Mouse (Mus musculus) spleen, adult 18-20 months (tissue): ENCODE measurements around the gene Dnajb13.
"Not testable (repeated sequence)": the region's sequence is repeated elsewhere in the genome, so short reads cannot be mapped to it uniquely, and the experiment has no call there.

Source experiments
- DNase-seq, 2 experiments: peaks; one replicate each; pipeline ENCODE4 v3.0.0; 2022; ENCODE audit warnings: mixed read lengths in 2 of 2

Gene Dnajb13

DNA sequence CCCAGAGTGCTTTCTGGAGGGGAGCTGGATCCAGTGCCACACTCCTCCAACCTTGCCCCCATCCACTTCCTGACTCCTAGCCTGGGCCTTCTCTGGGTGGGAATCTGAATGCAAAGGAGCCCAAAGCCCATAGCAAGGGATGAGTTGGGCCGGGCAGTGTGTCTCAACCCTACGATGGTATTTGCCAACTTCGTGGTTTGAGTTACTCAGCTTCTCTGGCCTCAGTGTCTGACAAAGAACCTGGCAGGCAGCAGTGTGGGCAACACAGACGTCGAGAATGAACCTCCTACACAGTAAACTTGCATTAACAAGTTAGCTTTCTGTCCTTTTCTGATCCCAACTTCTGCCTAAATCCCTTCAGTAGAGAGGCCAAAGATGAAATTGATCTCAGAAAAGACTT lies 30.3 kb downstream of the Dnajb13 start:
- no peak for DNase-seq

DNA sequence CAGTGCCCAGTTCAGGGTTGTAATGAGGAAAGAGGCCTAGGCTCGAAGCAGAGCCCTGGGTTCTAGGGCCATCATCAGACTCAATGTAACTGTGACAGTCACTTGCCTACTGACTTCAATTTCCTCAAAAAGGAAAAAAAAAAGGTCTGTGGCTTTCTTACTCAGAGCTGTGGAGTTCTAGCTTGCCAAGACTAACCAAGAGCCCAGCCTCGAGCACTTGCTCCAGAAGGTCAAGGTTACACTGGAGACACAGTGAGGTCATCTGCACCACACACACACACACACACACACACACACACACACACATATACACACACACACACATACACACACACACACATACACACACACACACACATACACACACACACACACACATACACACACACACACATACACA lies 32.7 kb downstream of the Dnajb13 start:
- DNase-seq, result not testable (repeated sequence)

- no peak for DNase-seq
Measured at GRCm38 (mm10) chr7:100480175-100480574, 34.6 kb downstream of the Dnajb13 start.

DNA sequence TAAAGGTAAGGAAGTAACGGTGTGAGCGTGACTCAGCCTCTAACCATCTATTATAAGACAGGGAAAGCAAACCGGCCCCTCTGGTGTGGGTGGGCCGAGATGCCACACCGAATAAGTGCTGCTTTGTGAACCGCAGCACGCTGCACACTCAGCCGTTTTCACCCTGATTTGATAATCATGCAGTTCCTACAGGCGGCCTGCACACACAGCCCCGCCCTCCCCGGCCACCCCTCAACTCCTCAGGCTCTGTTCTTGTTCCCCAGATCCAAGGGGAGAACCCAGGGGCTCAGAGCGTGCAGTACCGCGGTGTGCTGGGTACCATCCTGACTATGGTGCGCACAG lies 35.0 kb downstream of the Dnajb13 start:
- no peak for DNase-seq

- no peak for DNase-seq
Measured at GRCm38 (mm10) chr7:100479100-100479822, 35.5 kb downstream of the Dnajb13 start.

DNA sequence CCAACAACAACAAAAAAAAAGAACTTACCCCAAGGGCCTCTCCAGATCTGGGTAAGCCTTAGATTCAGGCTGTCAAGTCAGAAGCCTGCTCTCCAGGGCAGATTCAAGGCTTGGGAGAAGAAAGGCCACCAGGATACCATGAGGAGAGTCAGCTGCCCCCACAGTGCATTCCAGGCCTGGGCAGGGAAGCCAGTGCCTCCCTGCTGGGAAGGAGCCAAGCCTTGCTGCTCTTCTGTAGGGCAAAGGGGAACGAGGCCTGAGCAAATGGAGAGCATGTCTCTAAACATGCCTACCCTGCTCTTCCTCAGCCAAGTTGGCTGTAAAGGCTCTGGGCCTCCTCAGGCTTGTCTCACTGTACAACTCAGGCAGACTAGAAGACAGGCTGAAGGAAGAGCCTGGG lies 40.1 kb downstream of the Dnajb13 start:
- no peak for DNase-seq

GRCm38 (mm10) chr7:100473846-100474454 lies 40.8 kb downstream of the Dnajb13 start:
- no peak for DNase-seq

DNA sequence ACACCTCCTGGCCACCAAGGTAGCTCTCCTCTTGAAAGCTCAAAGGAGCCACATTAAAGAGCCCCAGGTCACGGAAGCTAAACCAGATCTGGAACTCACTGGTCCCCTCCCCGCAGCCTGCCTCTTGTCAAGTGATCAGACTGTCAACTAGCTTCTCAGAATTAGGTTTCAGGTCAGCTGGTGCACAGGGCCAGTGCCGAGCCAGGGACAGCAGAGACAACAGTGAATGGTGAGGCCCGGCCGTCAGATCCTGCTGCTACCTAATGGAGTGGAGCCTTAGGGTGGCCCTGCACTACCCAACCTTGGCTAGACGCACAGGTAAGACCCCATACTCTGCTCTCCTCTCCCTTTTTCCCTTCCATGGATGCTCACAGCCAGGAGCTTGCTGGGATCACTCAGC lies 42.0 kb downstream of the Dnajb13 start, which contains the start of gene Ucp3:
Gene Ucp3, plus strand, starts transcription at position 214 of the 400 bp plus-strand sequence.
- DNase-seq, result no peak

GRCm38 (mm10) chr7:100471407-100471797 lies 43.4 kb downstream of the Dnajb13 start:
- DNase-seq, result no peak

DNA sequence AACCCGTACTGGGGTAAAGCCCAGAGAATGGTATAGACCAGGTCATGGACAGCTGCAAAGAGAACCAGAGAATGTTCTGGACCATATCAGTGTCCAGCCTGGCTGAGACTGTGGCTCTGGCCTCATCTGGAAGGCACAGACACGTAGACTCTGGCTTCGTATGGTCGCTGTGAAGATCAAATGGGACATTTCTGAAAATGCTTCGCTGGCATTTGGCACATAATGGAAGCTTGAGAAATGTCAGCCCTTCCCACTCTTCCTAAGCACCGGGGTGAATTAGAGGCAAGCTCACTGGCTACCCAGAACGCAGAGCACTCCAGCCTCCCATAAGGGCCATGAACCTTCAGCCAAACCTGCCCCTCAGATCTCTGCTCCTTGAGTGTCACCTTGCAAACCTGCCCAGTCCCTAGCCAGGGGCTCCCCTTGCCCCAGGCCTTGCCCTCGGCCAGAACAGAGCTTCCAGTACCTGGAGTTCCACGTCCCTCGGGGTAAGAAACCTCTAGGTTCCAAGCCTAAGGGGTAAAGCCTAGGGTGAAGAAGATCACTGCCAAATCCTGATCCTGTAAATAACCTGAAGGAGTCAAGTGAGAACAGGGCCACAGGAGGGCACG lies 43.9 kb downstream of the Dnajb13 start:
- no peak for DNase-seq

DNA sequence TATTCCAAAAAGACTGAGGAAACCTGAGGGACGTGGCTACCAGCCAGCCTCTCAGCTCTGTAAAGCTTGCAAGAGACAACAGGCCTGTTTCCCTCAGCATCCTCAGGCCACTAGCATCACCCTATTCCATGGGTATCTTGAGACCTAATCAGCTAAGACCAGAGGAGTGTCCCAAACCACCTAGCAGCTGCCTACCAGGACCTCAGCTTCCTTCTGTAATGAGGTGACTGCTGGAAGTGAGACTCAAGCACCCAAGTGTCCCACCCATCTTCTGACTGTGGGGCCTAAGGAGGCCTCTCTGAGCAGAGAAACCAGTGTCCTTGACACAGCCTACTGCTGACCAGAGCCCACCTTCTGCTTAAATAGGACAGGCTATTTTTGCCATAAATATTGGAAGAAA lies 45.3 kb downstream of the Dnajb13 start:
- DNase-seq, result no peak

- DNase-seq, result no peak
Measured at GRCm38 (mm10) chr7:100468761-100469160, 46.0 kb downstream of the Dnajb13 start.

DNA sequence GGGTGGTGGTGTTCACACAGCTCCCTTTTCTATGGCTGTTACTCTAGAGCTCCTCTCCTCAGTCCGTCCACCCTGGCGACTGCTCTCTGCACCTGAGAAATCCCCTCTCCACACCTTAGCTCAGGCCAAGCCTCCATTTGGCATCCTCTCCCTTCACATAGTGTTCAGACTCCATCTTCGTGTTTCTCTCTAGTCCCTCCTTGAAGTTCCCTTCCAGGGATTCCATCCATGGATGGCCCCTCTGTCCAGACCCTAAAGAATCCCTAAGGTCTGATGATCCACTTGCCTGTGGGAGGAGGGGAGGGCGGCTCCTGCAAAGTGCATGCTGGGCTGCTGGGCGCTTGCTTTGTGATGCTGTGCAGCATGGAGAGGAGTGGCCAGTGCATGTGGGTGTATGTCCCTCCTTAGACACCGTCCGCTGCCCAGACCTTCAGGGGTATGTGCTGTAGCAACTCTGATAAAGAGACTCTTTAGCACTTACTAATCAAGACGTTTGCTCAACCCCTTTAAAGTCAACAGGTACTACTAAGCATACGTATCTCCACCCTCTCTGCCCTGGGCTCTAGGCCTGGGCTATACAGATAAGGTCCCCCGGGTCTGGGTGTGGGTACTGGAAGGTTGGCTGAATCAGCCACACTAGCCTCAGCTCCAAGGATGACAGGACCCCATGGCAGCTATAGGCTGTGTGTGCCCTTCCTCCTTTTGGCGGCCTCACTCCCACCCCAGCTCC lies 47.8 kb downstream of the Dnajb13 start:
- no peak for DNase-seq

GRCm38 (mm10) chr7:100465656-100466309 lies 49.0 kb downstream of the Dnajb13 start:
- peak; percentile 22 to 26 for DNase-seq

- DNase-seq, result no peak
Measured at GRCm38 (mm10) chr7:100465248-100465647, 49.5 kb downstream of the Dnajb13 start.

DNA sequence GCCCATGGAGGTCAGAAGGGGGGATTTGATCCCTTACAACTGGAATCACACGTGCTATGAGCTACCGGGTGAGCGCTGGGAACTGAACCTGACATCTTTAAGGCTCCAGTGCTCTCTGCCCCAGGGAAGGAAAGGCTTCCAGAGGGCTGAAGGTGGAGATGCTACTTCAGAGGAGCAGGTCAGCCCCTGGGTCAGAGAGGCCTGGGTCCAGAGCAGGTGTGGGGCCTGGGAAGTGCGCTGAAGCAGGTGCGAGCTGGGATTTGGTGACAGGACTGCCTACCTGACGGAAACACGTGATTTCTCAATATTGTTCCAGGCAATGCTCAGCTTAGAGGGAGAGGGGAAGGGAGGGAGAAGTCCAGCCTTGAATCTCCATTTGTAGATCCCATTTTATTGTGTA lies 50.5 kb downstream of the Dnajb13 start:
- no peak for DNase-seq

DNA sequence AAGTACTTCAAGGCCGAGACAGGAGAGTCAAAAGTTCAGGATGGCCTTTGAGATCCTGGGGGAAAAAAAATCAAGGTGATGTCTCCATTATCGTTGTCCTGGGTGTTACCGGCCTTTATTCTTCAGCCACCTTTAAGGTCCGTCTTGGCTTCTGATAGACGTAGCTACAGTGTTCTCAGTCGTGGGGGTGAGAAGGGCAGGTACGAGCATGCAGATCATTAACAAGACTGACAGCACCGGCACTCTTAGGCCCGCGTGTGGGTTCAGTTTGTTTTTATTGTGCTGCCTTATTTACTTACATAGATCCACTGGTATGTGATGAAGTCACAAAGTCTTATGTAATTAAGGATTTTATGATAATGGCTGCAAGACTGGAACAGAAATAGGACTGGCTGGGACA lies 51.0 kb downstream of the Dnajb13 start:
- DNase-seq, result no peak

GRCm38 (mm10) chr7:100463194-100463593 lies 51.6 kb downstream of the Dnajb13 start:
- DNase-seq, result no peak

- DNase-seq, result peak; percentile 14 to 20
Measured at GRCm38 (mm10) chr7:100461621-100462151, 53.1 kb downstream of the Dnajb13 start.

DNA sequence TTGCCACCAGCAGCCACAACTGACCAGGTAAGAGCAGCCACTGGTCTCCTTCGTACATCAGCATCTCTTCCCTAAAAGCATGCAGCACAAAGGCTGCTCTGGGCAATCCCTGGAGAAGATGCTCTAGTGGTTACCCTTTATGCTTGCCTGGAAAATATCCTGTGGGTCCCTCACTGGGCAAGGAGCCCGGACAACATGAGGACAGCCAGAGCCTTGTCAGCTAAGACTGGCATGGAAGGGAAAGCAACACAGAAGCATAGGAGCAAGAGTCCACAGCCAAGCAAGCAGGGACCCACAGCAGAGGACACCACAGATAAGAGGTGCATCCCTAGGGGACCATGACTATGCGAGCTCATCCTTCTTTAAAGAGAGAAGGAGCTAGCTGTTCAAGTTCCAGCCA lies 54.9 kb downstream of the Dnajb13 start:
- no peak for DNase-seq

- DNase-seq, result no peak
Measured at GRCm38 (mm10) chr7:100458153-100458552, 56.6 kb downstream of the Dnajb13 start.
